Mouse (Mus musculus): Measurements from ENCODE around the gene Prl4a1.
"Not testable (repeated sequence)": the region's sequence is repeated elsewhere in the genome, so short reads cannot be mapped to it uniquely, and the experiment has no call there.

The Prl4a1 gene

GRCm38 (mm10) chr13:28015912-28016311, at the start of gene Prl4a1:
Prl4a1 (plus strand) TSS chr13:28016212.
- no peak for DNase-seq

GRCm38 (mm10) chr13:27972931-27973330, 43.1 kb upstream of the Prl4a1 start:
- DNase-seq = no peak

- not testable (repeated sequence) for DNase-seq
Measured at GRCm38 (mm10) chr13:27974281-27974680, 41.7 kb upstream of the Prl4a1 start.

GRCm38 (mm10) chr13:27977646-27978045, 38.4 kb upstream of the Prl4a1 start:
- DNase-seq = no peak

- peak; percentile 29 for DNase-seq
Measured at GRCm38 (mm10) chr13:27996557-27996956, 19.5 kb upstream of the Prl4a1 start.

- DNase-seq = no peak
Measured at GRCm38 (mm10) chr13:28029330-28029729, 13.3 kb downstream of the Prl4a1 start.

- no peak for DNase-seq
Measured at GRCm38 (mm10) chr13:28069315-28069714, 53.3 kb downstream of the Prl4a1 start.

All from kidney, postnatal 14 days (tissue).